Mouse (Mus musculus) forebrain, embryonic 14.5 days (tissue): ENCODE data around the gene Poldip3. TPM values are rescaled to one million over a fixed set of nuclear protein-coding genes. Genes with fewer than 3 reads are reported as not detected.

Experiments
- ATAC-seq: fragments of 200-750 bp; cut with Nextera tagmentation; 2 replicates; pipeline ENCODE4 v1.8.0; 2017; ENCODE audit warnings: mild to moderate bottlenecking, moderate library complexity
- DNase-seq: peaks from one replicate; pipeline ENCODE4 v3.0.0-alpha.2; 2015; ENCODE audit warnings: low spot score
- H3K27ac ChIP-seq: fragments of 300-500 bp; sonication (generic); 2 replicates; pipeline ENCODE4 v1.5.1; 2014; ENCODE audit warnings: low read depth, mild to moderate bottlenecking, control low read depth, low read length, moderate library complexity
- H3K27me3 ChIP-seq: fragments of 300-500 bp; sonication (generic); replicated peaks from 2 replicates; pipeline ENCODE4 v1.6.1; 2014; ENCODE audit warnings: low read length, control low read depth, mixed read lengths; ENCODE audit not compliant: control insufficient read depth, insufficient read depth
- H3K36me3 ChIP-seq: fragments of 300-500 bp; sonication (generic); 2 replicates; pipeline ENCODE4 v1.6.1; 2014; ENCODE audit warnings: low read length, control low read depth; ENCODE audit not compliant: control insufficient read depth, insufficient read depth
- H3K4me1 ChIP-seq: fragments of 300-500 bp; sonication (generic); 2 replicates; pipeline ENCODE4 v1.6.1; 2014; ENCODE audit warnings: antibody characterized with exemption, low read length, control low read depth; ENCODE audit not compliant: control insufficient read depth, insufficient read depth
- H3K4me2 ChIP-seq: fragments of 300-500 bp; sonication (generic); 2 replicates; pipeline ENCODE4 v1.6.1; 2014; ENCODE audit warnings: mild to moderate bottlenecking, control low read depth, low read length
- H3K4me3 ChIP-seq: fragments of 300-500 bp; sonication (generic); 2 replicates; pipeline ENCODE4 v1.5.1; 2014; ENCODE audit warnings: low read depth, low read length, control low read depth
- H3K9ac ChIP-seq: fragments of 300-500 bp; sonication (generic); 2 replicates; pipeline ENCODE4 v1.6.1; 2014; ENCODE audit warnings: mild to moderate bottlenecking, low read length, control low read depth, moderate library complexity
- H3K9me3 ChIP-seq: fragments of 300-500 bp; sonication (generic); replicated peaks from 2 replicates; pipeline ENCODE4 v1.6.1; 2016; ENCODE audit warnings: low read length, control low read depth, mixed read lengths; ENCODE audit not compliant: control insufficient read depth
- whole genome bisulfite sequencing: fragments of 180-500 bp; shearing (Covaris S2); extraction: QIAGEN DNeasy Blood & Tissue Kit; methylation state at CpG from one replicate; pipeline ENCODE4 v1.1.7; 2014; 5-methylcytosine and 5-hydroxymethylcytosine counted together
- polyA plus RNA-seq: library from polyadenylated mRNA; unstranded; fragments of >200 nt; fragmentation: Nextera tagmentation; extraction: Ambion mirVana; gene quantifications from 2 replicates; pipeline ENCODE4 v1.2.1, GENCODE M21; 2014

Poldip3 gene
- polyA plus RNA-seq, 1 experiment from 2014 or later, result 158 TPM

DNA sequence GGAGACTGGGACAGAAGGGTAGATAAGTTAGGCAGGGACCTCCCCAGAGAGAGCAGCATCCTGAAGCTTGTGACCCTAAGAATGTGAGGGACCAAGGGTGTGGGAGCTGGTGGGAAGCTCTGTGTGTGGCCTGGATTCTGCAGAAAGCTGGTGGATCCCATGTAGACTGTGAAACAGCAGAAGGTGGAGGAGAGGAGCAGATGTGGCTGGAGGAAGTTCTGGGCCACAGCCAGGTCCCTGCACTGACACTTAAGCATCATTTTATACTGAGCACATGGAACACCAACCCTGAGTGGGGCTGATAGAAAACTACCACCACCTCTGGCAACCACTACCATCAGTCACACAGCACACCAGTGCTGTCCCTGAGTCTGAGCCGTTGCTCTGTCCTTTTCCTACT is 46.1 kb downstream of the Poldip3 start:
- Histone ChIP-seq H3K27me3 (peaks cover 4% of the 10 kb centered on the region; the same call in 1 of the 2 replicates), H3K4me2 (no peak overlapping the region), H3K4me1 (peaks cover 6% of the 10 kb centered on the region; the same call in 1 of the 2 replicates), H3K4me3 (no peak overlapping the region), H3K36me3 (no peaks in the 10 kb centered on the region), H3K9ac (no peak overlapping the region), H3K9me3 (no peaks in the 10 kb centered on the region), H3K27ac (no peak overlapping the region)
- DNase-seq (no peak), ATAC-seq (no peak)
- 22% methylated on average over 1 of the region's 1 CpGs for WGBS

DNA sequence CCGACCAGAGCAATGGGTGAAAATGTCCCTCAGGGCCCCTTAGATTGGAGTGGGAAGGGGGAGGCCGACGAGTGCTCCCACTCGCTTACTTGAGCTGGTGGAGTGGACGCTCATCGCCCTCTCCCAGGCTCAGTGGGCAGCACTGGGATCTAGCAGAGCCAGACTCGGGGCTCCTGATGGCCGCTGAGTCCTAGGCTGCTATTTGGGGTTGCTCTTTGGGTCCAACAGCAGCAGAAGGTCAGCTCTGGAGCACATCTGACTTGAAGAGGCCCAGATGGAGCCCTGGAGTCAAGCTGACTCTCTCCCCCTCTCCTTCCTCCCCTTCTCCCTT is 48.9 kb downstream of the Poldip3 start:
- Histone ChIP-seq H3K27me3 (peaks cover 4% of the 10 kb centered on the region; the same call in 1 of the 2 replicates), H3K4me3 (peak overlapping the region; percentile 29), H3K27ac (no peak overlapping the region), H3K4me2 (peak overlapping the region; percentile 53), H3K36me3 (no peaks in the 10 kb centered on the region), H3K9me3 (no peaks in the 10 kb centered on the region), H3K4me1 (peaks cover 6% of the 10 kb centered on the region; the same call in 1 of the 2 replicates), H3K9ac (peak overlapping the region; percentile 51)
- ATAC-seq (no peak), DNase-seq (no peak)
- WGBS, result 7% methylated on average over 8 of the region's 8 CpGs

DNA sequence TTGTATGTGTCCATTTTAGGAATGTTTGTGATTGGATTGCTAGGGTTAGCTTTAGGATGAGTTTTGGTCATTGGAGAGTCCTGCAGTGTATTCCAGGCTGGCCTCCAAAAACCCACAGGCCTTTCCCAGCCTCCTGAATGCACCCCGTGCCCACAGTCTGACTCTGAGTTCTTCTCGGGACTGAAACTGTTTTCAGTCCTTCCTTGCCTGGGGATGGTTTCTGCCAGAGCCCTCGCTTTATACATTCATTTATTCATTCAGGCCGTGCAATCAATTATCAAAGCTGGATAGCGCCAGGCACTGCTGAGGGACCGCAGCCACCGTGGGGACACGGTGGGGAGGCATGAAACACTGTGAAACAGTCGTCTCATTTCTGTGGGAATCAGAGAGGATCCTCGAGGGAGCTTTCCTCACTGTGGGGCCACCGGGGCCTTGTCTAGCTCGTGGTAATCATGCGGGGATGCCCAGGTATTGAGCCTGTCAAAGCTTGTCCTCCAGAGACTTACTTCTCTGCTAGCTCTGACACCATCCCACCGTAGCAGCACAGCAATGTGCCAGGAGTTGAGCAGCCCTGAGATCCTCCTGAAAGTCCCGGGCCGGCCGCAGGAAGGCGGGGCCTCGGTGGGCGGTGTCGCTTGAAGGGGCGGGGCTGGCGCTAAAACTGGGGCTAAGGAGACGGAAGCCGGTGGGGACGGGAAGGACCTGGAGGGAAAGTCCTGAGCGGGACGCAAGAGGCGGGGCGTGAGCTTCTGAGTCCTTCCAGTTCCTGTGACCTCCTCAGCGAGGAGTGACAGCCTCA is 49.5 kb downstream of the Poldip3 start:
- Histone ChIP-seq H3K27ac (no peak overlapping the region), H3K4me3 (peak overlapping the region; percentile 29), H3K4me2 (peak overlapping the region; percentile 53), H3K27me3 (peaks cover 4% of the 10 kb centered on the region; the same call in 1 of the 2 replicates), H3K36me3 (no peaks in the 10 kb centered on the region), H3K4me1 (peaks cover 6% of the 10 kb centered on the region; the same call in 1 of the 2 replicates), H3K9ac (peak overlapping the region; percentile 51), H3K9me3 (no peaks in the 10 kb centered on the region)
- DNase-seq, result peak; percentile 78
- peak; percentile 94 for ATAC-seq
- 1% methylated on average over 31 of the region's 31 CpGs for WGBS

DNA sequence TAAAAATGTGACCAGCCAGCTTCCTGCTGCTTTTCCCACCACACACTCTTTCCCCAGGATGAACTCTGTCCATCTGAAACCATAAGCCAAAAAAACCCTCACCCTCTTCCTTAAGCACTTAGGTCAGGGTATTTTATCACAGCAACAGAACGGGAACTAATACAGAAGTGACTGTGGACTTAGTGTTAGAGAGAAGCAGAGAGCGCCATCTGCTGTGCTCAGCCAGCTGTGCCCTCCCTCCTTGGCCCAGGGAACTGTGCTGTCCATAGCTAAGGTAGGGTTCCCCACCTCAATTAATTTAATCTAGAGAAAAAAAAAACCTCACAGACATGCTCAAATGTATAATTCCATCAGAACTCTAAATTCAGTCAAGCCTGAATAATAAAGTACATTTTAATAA is 53.2 kb downstream of the Poldip3 start:
- Histone ChIP-seq H3K36me3 (no peaks in the 10 kb centered on the region), H3K9ac (no peak overlapping the region), H3K4me3 (no peak overlapping the region), H3K4me1 (peaks cover 6% of the 10 kb centered on the region; the same call in 1 of the 2 replicates), H3K4me2 (no peak overlapping the region), H3K27ac (no peak overlapping the region), H3K27me3 (peaks cover 4% of the 10 kb centered on the region; the same call in 1 of the 2 replicates), H3K9me3 (no peaks in the 10 kb centered on the region)
- ATAC-seq, result no peak
- no peak for DNase-seq
- WGBS, result 42% methylated on average over 2 of the region's 2 CpGs

DNA sequence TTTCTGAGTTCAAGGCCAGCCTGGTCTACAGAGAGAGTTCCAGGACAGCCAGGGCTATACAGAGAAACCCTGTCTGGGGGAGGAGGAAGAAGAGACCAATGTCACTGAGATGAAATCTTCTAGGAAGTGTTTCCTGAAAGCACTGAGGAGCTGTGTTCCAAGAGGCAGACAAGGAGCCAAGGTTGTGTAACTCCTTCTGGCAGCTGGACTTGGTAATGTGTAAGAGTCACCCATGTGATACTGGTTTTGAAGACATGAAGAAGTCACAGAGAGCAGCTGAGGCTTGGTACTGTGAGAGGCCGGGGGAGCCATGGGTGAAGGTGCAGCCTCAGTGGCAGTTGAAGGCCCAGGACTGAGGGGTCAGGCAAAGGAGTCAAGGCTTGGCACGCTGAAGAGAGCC is 55.5 kb downstream of the Poldip3 start:
- H3K27ac ChIP-seq, result no peak overlapping the region
- DNase-seq (no peak), ATAC-seq (no peak)
- H3K4me3 ChIP-seq, result no peak overlapping the region
- H3K4me1 ChIP-seq, result 0 out of 2 replicates have a peak, but pooled peaks cover 7% of the 10 kb centered on the region
- H3K4me2 ChIP-seq, result no peak overlapping the region
- H3K27me3 ChIP-seq, result no peaks in the 10 kb centered on the region
- H3K9me3 ChIP-seq, result no peaks in the 10 kb centered on the region
- 72% methylated on average over 2 of the region's 2 CpGs for WGBS
- H3K36me3 ChIP-seq, result no peaks in the 10 kb centered on the region
- H3K9ac ChIP-seq, result no peak overlapping the region

DNA sequence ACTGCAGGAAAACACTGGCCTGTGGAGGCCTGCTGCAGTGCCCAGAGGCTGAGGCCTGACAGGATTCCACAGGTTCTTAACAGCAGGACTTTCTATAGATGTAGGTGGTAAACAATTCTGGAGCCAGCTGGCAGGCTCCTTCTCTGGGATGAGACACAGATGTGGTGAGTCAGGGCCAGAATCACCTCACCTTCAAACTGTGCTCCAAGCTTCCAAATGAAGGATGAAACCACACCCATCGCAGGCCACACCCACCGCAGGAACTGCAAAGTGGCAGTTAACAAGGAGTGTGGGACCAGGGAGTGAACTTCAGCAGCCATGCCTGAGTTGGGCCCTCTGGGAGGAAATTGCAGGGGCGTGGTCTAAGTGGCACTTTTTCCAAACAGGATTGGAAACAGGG is 58.3 kb downstream of the Poldip3 start:
- Histone ChIP-seq H3K27ac (no peak overlapping the region), H3K9ac (no peak overlapping the region), H3K27me3 (no peaks in the 10 kb centered on the region), H3K9me3 (no peaks in the 10 kb centered on the region), H3K4me3 (no peak overlapping the region), H3K4me1 (0 out of 2 replicates have a peak, but pooled peaks cover 7% of the 10 kb centered on the region), H3K36me3 (no peaks in the 10 kb centered on the region), H3K4me2 (no peak overlapping the region)
- 40% methylated on average over 3 of the region's 3 CpGs for WGBS
- DNase-seq (no peak), ATAC-seq (no peak)

DNA sequence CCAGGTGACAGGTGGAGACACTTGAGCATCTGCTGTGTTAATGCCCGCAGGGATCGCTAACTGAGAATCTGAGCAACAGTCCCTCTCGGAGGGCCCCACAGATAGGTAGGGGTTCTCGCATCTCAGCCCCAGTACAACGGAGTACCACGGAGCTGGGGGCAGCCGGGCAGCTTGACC is 59.9 kb downstream of the Poldip3 start, which contains the start of gene Serhl:
Gene Serhl, plus strand, starts transcription at position 78 of the 177 bp plus-strand sequence.
- no peak within 1 kb of the TSS for H3K4me2 ChIP-seq
- 17% methylated on average over 7 of the region's 7 CpGs for WGBS
- no peak within 1 kb of the TSS for H3K27ac ChIP-seq
- H3K36me3 ChIP-seq, result no peaks in the 10 kb centered on the region
- H3K27me3 ChIP-seq, result no peaks in the 10 kb centered on the region
- H3K9me3 ChIP-seq, result no peaks in the 10 kb centered on the region
- 0 out of 2 replicates have a peak, but pooled peaks cover 7% of the 10 kb centered on the region for H3K4me1 ChIP-seq
- DNase-seq (no peak), ATAC-seq (no peak)
- H3K9ac ChIP-seq, result no peak within 1 kb of the TSS
- H3K4me3 ChIP-seq, result no peak within 1 kb of the TSS

DNA sequence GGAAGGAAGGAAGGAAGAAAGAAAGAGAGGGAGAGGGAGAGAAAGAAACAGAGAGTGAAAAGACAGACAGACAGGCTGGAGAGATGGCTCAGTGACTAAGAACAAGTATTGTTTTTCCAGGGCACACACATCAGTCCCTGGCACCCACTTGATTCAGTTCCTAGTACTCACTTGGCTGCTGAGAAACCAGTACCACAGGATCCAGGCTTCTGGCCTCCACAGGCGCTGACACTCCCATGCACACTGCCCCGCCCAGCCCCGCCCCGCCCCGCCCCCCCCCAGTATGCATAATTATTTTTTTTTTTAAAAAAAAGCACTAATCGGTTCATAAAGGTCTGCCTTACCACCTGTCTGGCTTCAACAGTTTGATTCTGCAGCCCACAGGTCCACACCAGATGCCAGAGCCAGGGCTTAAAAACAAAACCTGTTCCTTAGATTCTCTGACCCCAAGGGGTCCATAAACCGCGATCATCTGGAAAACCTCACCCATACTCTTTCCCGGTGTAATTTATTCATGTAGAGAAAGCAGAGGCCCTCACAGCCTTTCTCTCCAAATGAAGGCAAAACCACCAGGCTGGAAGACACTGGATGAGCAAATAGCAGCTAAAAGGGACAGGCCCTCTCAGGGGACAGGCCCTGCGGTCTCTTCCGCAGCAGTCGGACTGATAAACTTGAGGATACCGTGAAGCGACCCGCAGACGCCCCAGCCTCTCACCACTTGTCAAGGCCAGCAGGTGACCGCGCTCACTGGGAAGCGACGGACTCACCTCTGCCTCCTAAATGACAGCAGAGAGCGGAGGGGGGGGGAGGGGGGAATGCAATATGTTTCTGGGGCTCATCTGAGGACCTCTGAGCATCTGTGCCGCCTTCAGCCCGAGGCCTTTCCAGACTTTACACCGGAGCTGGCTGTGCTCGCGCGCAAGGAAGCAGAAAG is 60.4 kb downstream of the Poldip3 start:
- H3K9me3 ChIP-seq, result no peaks in the 10 kb centered on the region
- ATAC-seq (no peak), DNase-seq (no peak)
- H3K27ac ChIP-seq, result no peak overlapping the region
- H3K4me3 ChIP-seq, result no peak overlapping the region
- no peak overlapping the region for H3K9ac ChIP-seq
- H3K4me1 ChIP-seq, result 0 out of 2 replicates have a peak, but pooled peaks cover 10% of the 10 kb centered on the region
- no peaks in the 10 kb centered on the region for H3K27me3 ChIP-seq
- 4% methylated on average over 25 of the region's 27 CpGs for WGBS
- no peak overlapping the region for H3K4me2 ChIP-seq
- H3K36me3 ChIP-seq, result no peaks in the 10 kb centered on the region
